Mouse (Mus musculus): ENCODE data around the gene Tet2. TPM values are rescaled to one million over a fixed set of nuclear protein-coding genes. Genes with fewer than 3 reads are reported as not detected.
A peak's percentile ranks its signal among the peaks of the same experiment; 100 is the strongest.

Gene Tet2
- total and polyA plus RNA-seq, 3 experiments: 8.6 to 17.9 (median 14.9) TPM

- intact Hi-C loops (cut with DNase I): loop anchor here (5.0 kb wide), 1 partner anchor 37 kb away; no protein-coding TSS in a partner anchor
- WGBS: 47% methylated on average over 6 of the region's 6 CpGs
- TF ChIP-seq CTCF (IDR thresholded peaks at IDR 0.05) (no peak), POLR2A (IDR thresholded peaks at IDR 0.05; ENCODE audit: insufficient read depth, low read depth, low read length) (no peak), EP300 (IDR thresholded peaks at IDR 0.05; ENCODE audit: insufficient read depth, low read depth, low read length) (no peak)
- Histone ChIP-seq H3K27ac (peak overlapping the region; percentile 84), H3K36me3 (ENCODE audit: control insufficient read depth, insufficient read depth, low read length) (peaks cover 3% of the 10 kb centered on the region), H3K4me1 (ENCODE audit: control insufficient read depth, insufficient read depth, low read length) (peaks cover 3% of the 10 kb centered on the region), H3K79me2 (replicated peaks; ENCODE audit: control insufficient read depth, insufficient read depth, low read length) (peaks cover 3% of the 10 kb centered on the region; the same call in 1 of the 2 replicates), H3K27me3 (ENCODE audit: control insufficient read depth, insufficient read depth, low read length) (no peaks in the 10 kb centered on the region), H3K4me3 (peak overlapping the region; percentile 83), H3K9ac (ENCODE audit: low read depth, low read length) (no peak overlapping the region)
- DNase-seq: no peak
These were observed 346 bp upstream of the Tet2 start for GRCm38 (mm10) chr3:133545304-133545666.

DNA sequence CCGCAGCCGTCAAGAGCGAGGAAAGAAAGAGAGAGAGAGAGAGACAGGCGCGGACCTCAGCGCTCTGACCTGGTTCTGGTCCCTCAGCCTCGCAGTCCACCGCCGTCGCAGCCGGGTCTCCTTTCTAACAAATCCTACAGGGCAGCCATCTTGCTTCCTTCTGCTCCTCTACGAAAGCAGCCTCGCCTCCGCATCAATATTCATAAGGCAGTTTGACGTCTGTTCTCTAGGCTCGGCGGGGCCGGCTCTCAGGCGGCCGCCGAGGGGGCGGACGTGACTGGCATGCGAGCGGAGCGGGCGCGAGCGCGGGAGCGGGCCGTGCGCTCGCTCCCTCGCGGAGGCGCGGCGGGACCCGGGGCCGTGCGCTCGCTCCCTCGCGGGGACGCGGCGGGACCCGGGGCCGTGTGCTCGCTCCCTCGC is 798 bp downstream of the Tet2 start:
- Histone ChIP-seq H3K4me3 (peak overlapping the region; percentile 95), H3K36me3 (ENCODE audit: control insufficient read depth, insufficient read depth, low read length) (peaks cover 3% of the 10 kb centered on the region), H3K9ac (ENCODE audit: low read depth, low read length) (peak overlapping the region; percentile 77), H3K4me1 (ENCODE audit: control insufficient read depth, insufficient read depth, low read length) (peaks cover 4% of the 10 kb centered on the region), H3K79me2 (replicated peaks; ENCODE audit: control insufficient read depth, insufficient read depth, low read length) (peaks cover 3% of the 10 kb centered on the region; the same call in 1 of the 2 replicates), H3K27me3 (ENCODE audit: control insufficient read depth, insufficient read depth, low read length) (no peaks in the 10 kb centered on the region), H3K27ac (peak overlapping the region; percentile 93)
- peak; percentile 84 to 93 for DNase-seq
- intact Hi-C loops (cut with DNase I): loop anchor here (5.0 kb wide), 2 partner anchors 232 to 1982 kb away; partner anchors contain the start of genes Papss1 and Ppa2
- under 1% methylated on average over 52 of the region's 52 CpGs for WGBS
- TF ChIP-seq EP300 (IDR thresholded peaks at IDR 0.05; ENCODE audit: insufficient read depth, low read depth, low read length) (0 out of 2 replicates have a peak, but pooled peaks have one; percentile 39), POLR2A (IDR thresholded peaks at IDR 0.05; ENCODE audit: insufficient read depth, low read depth, low read length) (peak; percentile 91), CTCF (IDR thresholded peaks at IDR 0.05) (no peak)

- Histone ChIP-seq H3K4me3 (peak overlapping the region; percentile 95), H3K79me2 (replicated peaks; ENCODE audit: control insufficient read depth, insufficient read depth, low read length) (peaks cover 5% of the 10 kb centered on the region; the same call in 1 of the 2 replicates), H3K9ac (ENCODE audit: low read depth, low read length) (peak overlapping the region; percentile 77), H3K27me3 (ENCODE audit: control insufficient read depth, insufficient read depth, low read length) (no peaks in the 10 kb centered on the region), H3K36me3 (ENCODE audit: control insufficient read depth, insufficient read depth, low read length) (peaks cover 3% of the 10 kb centered on the region), H3K27ac (peak overlapping the region; percentile 93), H3K4me1 (ENCODE audit: control insufficient read depth, insufficient read depth, low read length) (peaks cover 4% of the 10 kb centered on the region)
- DNase-seq: peak; percentile 36 to 48
- WGBS: 1% methylated on average over 21 of the region's 21 CpGs
- TF ChIP-seq CTCF (IDR thresholded peaks at IDR 0.05): no peak
- no peak for TF ChIP-seq POLR2A (IDR thresholded peaks at IDR 0.05; ENCODE audit: insufficient read depth, low read depth, low read length)
- no peak for TF ChIP-seq EP300 (IDR thresholded peaks at IDR 0.05; ENCODE audit: insufficient read depth, low read depth, low read length)
- intact Hi-C loops (cut with DNase I): loop anchor here (5.0 kb wide), 2 partner anchors 231 to 1981 kb away; partner anchors contain the start of genes Papss1 and Ppa2
These were observed 1.6 kb downstream of the Tet2 start for GRCm38 (mm10) chr3:133543101-133544020.

DNA sequence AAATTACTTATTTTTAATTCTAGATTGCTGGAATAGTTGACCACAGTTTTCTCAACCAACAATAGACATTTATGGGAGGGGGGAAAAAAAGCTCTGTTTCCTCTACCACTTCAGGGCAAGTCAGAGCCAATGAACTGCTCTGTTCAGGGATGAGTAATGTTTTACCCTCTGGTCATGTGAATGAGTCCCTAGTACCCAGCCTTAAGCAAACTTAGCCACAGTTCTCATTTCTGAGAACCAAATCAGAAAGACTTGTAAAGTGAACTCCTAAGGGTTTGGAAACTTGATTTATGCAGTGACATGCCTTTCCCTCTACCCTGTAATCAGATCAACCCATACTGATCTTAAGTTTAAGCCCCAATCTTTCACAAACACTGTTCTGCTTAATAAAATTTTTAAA is 2.9 kb downstream of the Tet2 start:
- Histone ChIP-seq H3K36me3 (ENCODE audit: control insufficient read depth, insufficient read depth, low read length) (peaks cover 3% of the 10 kb centered on the region), H3K4me3 (no peak overlapping the region), H3K27ac (no peak overlapping the region), H3K9ac (ENCODE audit: low read depth, low read length) (no peak overlapping the region), H3K79me2 (replicated peaks; ENCODE audit: control insufficient read depth, insufficient read depth, low read length) (peaks cover 8% of the 10 kb centered on the region), H3K4me1 (ENCODE audit: control insufficient read depth, insufficient read depth, low read length) (peaks cover 4% of the 10 kb centered on the region), H3K27me3 (ENCODE audit: control insufficient read depth, insufficient read depth, low read length) (no peaks in the 10 kb centered on the region)
- TF ChIP-seq CTCF (IDR thresholded peaks at IDR 0.05) (no peak), EP300 (IDR thresholded peaks at IDR 0.05; ENCODE audit: insufficient read depth, low read depth, low read length) (no peak), POLR2A (IDR thresholded peaks at IDR 0.05; ENCODE audit: insufficient read depth, low read depth, low read length) (no peak)
- intact Hi-C loops (cut with DNase I): loop anchor here (5.0 kb wide), 2 partner anchors 230 to 1980 kb away; partner anchors contain the start of genes Papss1 and Ppa2
- no peak for DNase-seq

DNA sequence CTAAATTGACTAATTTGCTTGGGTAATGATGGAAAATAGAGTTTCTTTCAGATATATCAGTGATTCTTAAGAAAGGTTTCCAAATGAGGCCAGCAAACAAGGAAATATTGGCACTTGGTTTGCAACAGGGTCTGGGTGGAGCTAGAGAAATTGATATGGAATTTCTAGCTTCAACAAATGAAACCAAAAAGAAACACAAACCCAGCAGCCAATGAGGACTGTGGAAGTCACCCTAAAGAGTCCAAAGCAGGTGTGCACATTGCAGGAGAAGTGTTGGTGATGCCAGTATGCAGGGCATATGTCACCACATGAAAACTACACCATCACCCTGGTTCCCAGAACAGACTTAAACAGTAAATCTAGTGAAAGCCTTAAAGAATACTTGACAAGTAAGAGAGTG is 3.9 kb downstream of the Tet2 start:
- Histone ChIP-seq H3K4me1 (ENCODE audit: control insufficient read depth, insufficient read depth, low read length) (peaks cover 4% of the 10 kb centered on the region), H3K4me3 (no peak overlapping the region), H3K9ac (ENCODE audit: low read depth, low read length) (no peak overlapping the region), H3K27me3 (ENCODE audit: control insufficient read depth, insufficient read depth, low read length) (no peaks in the 10 kb centered on the region), H3K79me2 (replicated peaks; ENCODE audit: control insufficient read depth, insufficient read depth, low read length) (peaks cover 8% of the 10 kb centered on the region), H3K27ac (no peak overlapping the region), H3K36me3 (ENCODE audit: control insufficient read depth, insufficient read depth, low read length) (peaks cover 3% of the 10 kb centered on the region)
- no peak for DNase-seq
- intact Hi-C loops (cut with DNase I): loop anchor here (5.0 kb wide), 2 partner anchors 229 to 1979 kb away; partner anchors contain the start of genes Papss1 and Ppa2
- no peak for TF ChIP-seq POLR2A (IDR thresholded peaks at IDR 0.05; ENCODE audit: insufficient read depth, low read depth, low read length)
- TF ChIP-seq EP300 (IDR thresholded peaks at IDR 0.05; ENCODE audit: insufficient read depth, low read depth, low read length): no peak
- TF ChIP-seq CTCF (IDR thresholded peaks at IDR 0.05): no peak

Data from heart, adult 2 months (tissue).